Mouse (Mus musculus): ENCODE measurements at regions not wholly inside any gene's neighbourhood (a gene's known extent, or its start where the extent isn't known, plus 50 kb on each side); places are given as distances from the start of the nearest gene placed in this dataset.

DNA sequence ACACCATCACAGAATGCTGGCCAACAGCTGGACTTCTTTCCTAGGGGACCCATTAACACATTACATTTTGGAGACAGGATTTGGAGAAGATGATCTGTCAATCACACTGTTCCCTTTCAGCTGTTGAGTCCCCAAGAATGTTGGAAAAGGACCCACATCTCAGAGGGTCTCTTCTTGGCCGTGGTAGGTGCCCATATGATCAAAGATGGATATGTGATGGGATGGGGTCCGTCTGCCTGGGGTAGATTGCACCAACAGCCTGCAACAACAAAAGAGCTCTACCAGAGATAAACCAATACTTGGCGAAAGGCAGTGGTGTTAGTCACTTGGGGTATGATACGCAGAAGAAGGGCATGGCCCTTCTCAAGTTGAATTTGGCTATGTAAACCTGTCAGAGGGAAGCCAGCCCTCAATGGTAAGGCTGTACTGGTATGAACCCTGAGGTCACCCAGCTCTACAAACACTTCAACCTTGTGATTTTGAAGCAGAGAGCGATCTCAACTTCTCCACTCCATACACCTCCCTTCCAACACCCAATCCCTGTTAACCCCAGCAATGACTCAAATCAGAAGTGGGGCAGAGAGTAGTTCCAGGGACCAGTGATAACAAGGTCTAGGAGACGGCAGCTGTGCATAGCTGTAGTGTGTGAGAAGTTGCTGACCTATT, 97.6 kb downstream of the Snx19 start:
- TF ChIP-seq CTCF (IDR thresholded peaks at IDR 0.05) (no peak), EP300 (IDR thresholded peaks at IDR 0.05) (no peak)
